Mouse (Mus musculus) embryonic facial prominence, embryonic 14.5 days (tissue): ENCODE measurements around the gene Dnajb14. TPM values are rescaled to one million over a fixed set of nuclear protein-coding genes. Genes with fewer than 3 reads are reported as not detected.

ENCODE experiments used
- ATAC-seq: fragments of 200-750 bp; cut with Nextera tagmentation; 2 replicates; pipeline ENCODE4 v1.8.0; 2017; ENCODE audit warnings: low read depth, moderate number of reproducible peaks, moderate TSS enrichment
- DNase-seq: peaks from one replicate; pipeline ENCODE4 v3.0.0-alpha.2; 2015; ENCODE audit warnings: low spot score
- H3K27ac ChIP-seq: fragments of 300-500 bp; sonication (generic); replicated peaks from 2 replicates; pipeline ENCODE4 v1.5.1; 2014; ENCODE audit warnings: low read depth, mild to moderate bottlenecking, low read length, moderate library complexity
- H3K27me3 ChIP-seq: fragments of 300-500 bp; sonication (generic); replicated peaks from 2 replicates; pipeline ENCODE4 v1.6.1; 2014; ENCODE audit warnings: low read length; ENCODE audit not compliant: control insufficient read depth, insufficient read depth
- H3K36me3 ChIP-seq: fragments of 300-500 bp; sonication (generic); 2 replicates; pipeline ENCODE4 v1.6.1; 2014; ENCODE audit warnings: low read length, mixed read lengths; ENCODE audit not compliant: control insufficient read depth, insufficient read depth
- H3K4me1 ChIP-seq: fragments of 300-500 bp; sonication (generic); 2 replicates; pipeline ENCODE4 v1.6.1; 2014; ENCODE audit warnings: antibody characterized with exemption, low read length; ENCODE audit not compliant: control insufficient read depth, insufficient read depth
- H3K4me2 ChIP-seq: fragments of 300-500 bp; sonication (generic); 2 replicates; pipeline ENCODE4 v1.6.1; 2014; ENCODE audit warnings: low read depth, mild to moderate bottlenecking, low read length, moderate library complexity, mixed read lengths
- H3K4me3 ChIP-seq: fragments of 300-500 bp; sonication (generic); 2 replicates; pipeline ENCODE4 v1.5.1; 2014; ENCODE audit warnings: low read depth, mild to moderate bottlenecking, low read length
- H3K9ac ChIP-seq: fragments of 300-500 bp; sonication (generic); 2 replicates; pipeline ENCODE4 v1.6.1; 2014; ENCODE audit warnings: low read depth, mild to moderate bottlenecking, low read length, moderate library complexity, mixed read lengths
- H3K9me3 ChIP-seq: fragments of 300-500 bp; sonication (generic); 2 replicates; pipeline ENCODE4 v1.6.1; 2016; ENCODE audit warnings: low read length; ENCODE audit not compliant: control insufficient read depth
- WGBS: fragments of 180-500 bp; shearing (Covaris S2); extraction: QIAGEN DNeasy Blood & Tissue Kit; methylation state at CpG from one replicate; pipeline ENCODE4 v1.1.7; 2014; 5-methylcytosine and 5-hydroxymethylcytosine counted together
- polyA plus RNA-seq: library from polyadenylated mRNA; unstranded; fragments of >200 nt; fragmentation: Nextera tagmentation; extraction: Ambion mirVana; gene quantifications from 2 replicates; pipeline ENCODE4 v1.2.1, GENCODE M21; 2014

Dnajb14 gene
- polyA plus RNA-seq, 1 experiment from 2014 or later = 13.5 TPM

DNA sequence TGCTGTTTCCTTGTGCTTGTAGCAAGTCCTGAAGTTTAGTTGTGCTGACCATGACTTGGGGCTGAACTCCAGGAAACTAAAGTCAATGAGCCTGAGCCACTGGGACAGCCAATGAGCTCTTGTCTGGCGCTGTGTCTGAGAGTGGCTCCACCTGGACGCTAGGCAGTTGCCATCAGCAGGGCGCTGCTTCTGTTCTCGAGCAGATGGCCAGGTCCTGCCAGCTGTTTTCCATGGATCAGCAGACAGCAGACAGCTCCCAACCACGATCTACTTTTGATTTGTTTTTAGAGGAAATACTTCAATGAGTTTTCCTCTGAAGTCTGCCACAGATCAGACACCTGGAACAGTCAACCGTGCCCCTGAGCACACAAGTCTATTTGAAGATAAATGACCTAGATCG is 65.3 kb downstream of the Dnajb14 start:
- H3K27me3 ChIP-seq = no peaks in the 10 kb centered on the region
- no peaks in the 10 kb centered on the region for H3K4me1 ChIP-seq
- no peak overlapping the region for H3K27ac ChIP-seq
- H3K4me2 ChIP-seq = no peak overlapping the region
- H3K36me3 ChIP-seq = peaks cover 38% of the 10 kb centered on the region
- no peak overlapping the region for H3K4me3 ChIP-seq
- no peak overlapping the region for H3K9ac ChIP-seq
- 64% methylated on average over 7 of the region's 7 CpGs for WGBS
- DNase-seq (no peak), ATAC-seq (no peak)
- no peaks in the 10 kb centered on the region for H3K9me3 ChIP-seq

DNA sequence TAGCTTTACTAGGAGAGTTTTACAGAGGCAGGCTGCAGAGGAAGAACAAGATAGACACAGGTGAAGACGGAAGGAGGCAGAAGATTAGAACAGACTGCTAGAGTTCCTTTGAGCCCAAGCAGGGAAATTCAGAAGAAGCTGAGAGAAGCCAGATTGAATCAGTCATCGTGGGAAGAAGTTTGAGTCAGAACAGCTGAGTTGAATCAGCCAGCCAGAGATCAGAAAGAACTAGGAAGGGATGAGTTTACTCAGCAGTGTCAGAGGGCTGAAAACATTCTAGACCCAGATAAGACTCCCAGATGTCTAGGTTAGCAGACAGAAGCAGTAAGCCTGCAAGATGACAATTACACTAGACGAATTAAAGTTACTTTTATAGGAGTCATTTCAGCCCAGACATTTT is 66.5 kb downstream of the Dnajb14 start:
- 64% methylated on average over 3 of the region's 3 CpGs for WGBS
- no peak overlapping the region for H3K4me3 ChIP-seq
- no peaks in the 10 kb centered on the region for H3K9me3 ChIP-seq
- H3K36me3 ChIP-seq = peaks cover 28% of the 10 kb centered on the region; the same call in 1 of the 2 replicates
- H3K9ac ChIP-seq = no peak overlapping the region
- H3K4me1 ChIP-seq = no peaks in the 10 kb centered on the region
- ATAC-seq (no peak), DNase-seq (no peak)
- no peak overlapping the region for H3K4me2 ChIP-seq
- no peaks in the 10 kb centered on the region for H3K27me3 ChIP-seq
- no peak overlapping the region for H3K27ac ChIP-seq

DNA sequence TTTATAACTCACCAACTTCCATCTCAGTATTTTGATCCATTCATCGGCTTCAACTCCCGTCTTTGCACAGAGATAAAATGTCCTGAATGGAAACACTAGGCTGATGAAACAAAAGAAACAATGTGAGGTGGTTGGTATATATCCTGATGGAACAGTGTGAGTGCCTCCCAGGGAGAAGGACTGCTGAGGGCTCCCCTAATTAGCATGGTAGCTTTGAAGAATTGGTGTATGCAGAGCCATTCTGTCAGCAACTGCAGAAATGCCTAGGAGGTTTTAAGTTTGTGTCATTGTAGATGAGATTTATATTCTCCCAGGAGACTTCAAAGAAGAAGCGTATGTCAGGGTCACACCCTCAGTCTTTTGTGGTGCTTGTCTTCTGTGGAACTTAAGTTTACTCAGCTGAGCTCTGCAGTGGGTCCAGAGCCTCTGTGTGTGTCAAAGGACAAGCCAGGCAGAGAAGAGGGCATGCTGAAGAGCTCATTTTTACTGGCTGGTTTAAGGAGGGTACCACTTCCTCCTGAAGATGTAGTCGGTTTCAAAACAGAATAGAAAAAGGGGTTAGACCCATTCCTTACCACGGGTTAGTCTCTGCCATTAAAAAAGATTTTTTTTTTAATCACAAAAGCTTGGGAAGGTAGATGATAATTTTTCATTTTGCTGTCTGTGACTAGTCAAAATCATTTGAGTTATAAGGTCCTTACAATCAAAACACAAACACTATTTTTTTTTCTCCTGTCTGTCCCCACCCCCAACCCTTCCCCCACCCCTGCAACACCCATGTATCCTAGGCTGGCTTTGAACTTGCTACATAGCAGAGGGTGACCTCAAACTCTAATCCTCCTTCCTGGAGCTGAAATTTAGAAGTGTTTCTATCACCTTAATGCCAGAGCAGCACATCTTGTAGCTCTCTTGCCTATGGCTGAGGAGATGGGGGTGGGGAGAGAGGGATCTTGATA is 68.4 kb downstream of the Dnajb14 start:
- 0 out of 2 replicates have a peak, but pooled peaks cover 13% of the 10 kb centered on the region for H3K36me3 ChIP-seq
- 63% methylated on average over 5 of the region's 5 CpGs for WGBS
- no peaks in the 10 kb centered on the region for H3K9me3 ChIP-seq
- no peak overlapping the region for H3K4me2 ChIP-seq
- ATAC-seq (no peak), DNase-seq (no peak)
- no peaks in the 10 kb centered on the region for H3K27me3 ChIP-seq
- no peak overlapping the region for H3K9ac ChIP-seq
- H3K4me3 ChIP-seq = no peak overlapping the region
- no peak overlapping the region for H3K27ac ChIP-seq
- no peaks in the 10 kb centered on the region for H3K4me1 ChIP-seq

DNA sequence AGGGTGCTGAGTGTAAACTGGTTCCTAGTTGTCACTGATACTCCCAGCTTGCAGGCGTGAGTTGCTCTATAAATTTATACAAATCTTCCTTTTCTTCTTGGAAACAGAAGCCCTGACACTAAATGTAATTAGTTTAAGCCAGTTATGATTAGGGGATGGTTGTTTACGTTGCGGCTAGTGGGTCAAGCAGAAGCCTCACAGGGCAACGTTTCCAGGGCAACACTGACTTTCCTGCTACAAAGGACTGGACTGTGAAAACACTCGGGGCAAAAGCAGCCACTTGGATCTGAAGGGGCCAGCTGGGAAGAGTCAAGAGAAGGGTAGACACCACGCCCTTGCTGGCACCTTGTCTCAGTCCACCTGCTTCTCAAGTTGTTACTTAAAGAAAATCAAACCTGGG is 69.1 kb downstream of the Dnajb14 start:
- no peak overlapping the region for H3K9ac ChIP-seq
- no peak overlapping the region for H3K27ac ChIP-seq
- no peaks in the 10 kb centered on the region for H3K27me3 ChIP-seq
- DNase-seq (no peak), ATAC-seq (no peak)
- H3K36me3 ChIP-seq = 0 out of 2 replicates have a peak, but pooled peaks cover 9% of the 10 kb centered on the region
- H3K4me1 ChIP-seq = no peaks in the 10 kb centered on the region
- no peak overlapping the region for H3K4me3 ChIP-seq
- H3K4me2 ChIP-seq = no peak overlapping the region
- WGBS = 38% methylated on average over 6 of the region's 6 CpGs
- H3K9me3 ChIP-seq = no peaks in the 10 kb centered on the region

DNA sequence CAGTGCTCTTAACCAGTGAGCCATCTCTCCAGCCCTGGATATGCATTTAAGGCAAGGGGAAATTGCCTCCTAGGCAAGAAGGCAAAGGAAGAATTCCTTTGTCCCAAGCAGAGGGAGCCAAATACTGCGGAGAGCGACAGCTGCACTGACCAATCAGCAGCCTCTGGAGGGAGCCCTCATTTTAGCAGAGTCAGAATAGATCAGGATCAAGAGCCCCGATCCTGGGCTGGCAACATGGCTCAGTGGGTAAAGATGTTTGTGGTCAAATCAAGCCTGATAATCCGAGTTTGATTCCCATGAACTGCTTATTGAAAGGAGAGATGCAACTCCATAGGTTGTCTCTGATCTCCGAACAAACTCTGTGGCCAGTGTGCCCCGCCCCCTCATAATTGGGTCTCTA is 71.1 kb downstream of the Dnajb14 start:
- H3K4me1 ChIP-seq = no peaks in the 10 kb centered on the region
- WGBS = 44% methylated on average over 6 of the region's 6 CpGs
- H3K9ac ChIP-seq = no peak overlapping the region
- no peaks in the 10 kb centered on the region for H3K9me3 ChIP-seq
- H3K4me2 ChIP-seq = peak overlapping the region; percentile 42
- H3K36me3 ChIP-seq = 0 out of 2 replicates have a peak, but pooled peaks cover under 1% of the 10 kb centered on the region
- ATAC-seq (peak; percentile 83), DNase-seq (peak; percentile 82)
- H3K4me3 ChIP-seq = peak overlapping the region; percentile 12; the same call in 1 of the 2 replicates
- H3K27ac ChIP-seq = no peak overlapping the region
- H3K27me3 ChIP-seq = no peaks in the 10 kb centered on the region

DNA sequence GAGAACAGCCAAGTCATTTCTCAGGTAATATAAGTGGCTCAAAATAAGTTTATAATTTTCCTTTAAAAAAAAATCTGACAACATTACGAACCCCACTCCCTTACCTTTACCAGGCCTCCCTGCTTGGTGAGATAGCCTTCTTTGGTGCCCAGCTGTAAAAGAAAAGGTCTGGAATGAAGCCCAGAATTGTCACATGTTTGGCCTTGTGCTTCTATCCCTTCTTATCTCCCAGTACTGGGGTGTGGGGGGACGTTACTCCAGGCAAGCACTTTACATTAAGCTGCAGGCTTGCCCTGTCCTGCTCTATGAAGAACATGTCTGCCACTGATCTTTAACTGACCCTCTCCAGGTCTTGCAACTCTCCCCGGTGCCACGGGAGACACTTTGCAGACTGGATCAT is 73.3 kb downstream of the Dnajb14 start:
- peak; percentile 16 for DNase-seq
- no peaks in the 10 kb centered on the region for H3K4me1 ChIP-seq

DNA sequence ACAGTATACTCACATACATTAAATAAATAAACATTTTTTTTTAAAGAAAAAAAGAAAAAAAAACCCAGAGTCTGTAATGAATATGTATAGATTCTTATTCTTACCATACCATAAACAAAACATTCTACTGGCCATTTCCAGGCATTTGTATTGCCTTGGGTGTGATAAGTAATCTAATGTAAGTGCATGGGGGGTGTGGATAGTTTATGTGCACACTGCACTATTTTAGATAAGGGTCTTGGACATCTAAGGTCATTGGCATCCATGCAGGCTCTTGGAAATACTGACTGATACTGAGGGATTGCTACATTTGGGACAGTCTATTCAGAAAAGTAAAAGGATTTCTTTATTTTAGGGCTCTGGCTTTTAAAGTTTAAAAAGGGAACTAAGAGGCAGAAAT is 74.1 kb downstream of the Dnajb14 start:
- ATAC-seq (no peak), DNase-seq (no peak)
- Histone ChIP-seq H3K4me2 (no peak overlapping the region), H3K9me3 (no peaks in the 10 kb centered on the region), H3K4me1 (no peaks in the 10 kb centered on the region), H3K9ac (no peak overlapping the region), H3K4me3 (no peak overlapping the region), H3K36me3 (no peaks in the 10 kb centered on the region), H3K27ac (no peak overlapping the region), H3K27me3 (no peaks in the 10 kb centered on the region)

More for the DNA sequence above, 73.3 kb downstream of the Dnajb14 start:
- 65% methylated on average over 4 of the region's 4 CpGs for WGBS
- Histone ChIP-seq H3K9ac (no peak overlapping the region), H3K27ac (no peak overlapping the region), H3K4me2 (no peak overlapping the region), H3K4me3 (no peak overlapping the region), H3K27me3 (no peaks in the 10 kb centered on the region), H3K36me3 (no peaks in the 10 kb centered on the region), H3K9me3 (no peaks in the 10 kb centered on the region)
- ATAC-seq = no peak

DNA sequence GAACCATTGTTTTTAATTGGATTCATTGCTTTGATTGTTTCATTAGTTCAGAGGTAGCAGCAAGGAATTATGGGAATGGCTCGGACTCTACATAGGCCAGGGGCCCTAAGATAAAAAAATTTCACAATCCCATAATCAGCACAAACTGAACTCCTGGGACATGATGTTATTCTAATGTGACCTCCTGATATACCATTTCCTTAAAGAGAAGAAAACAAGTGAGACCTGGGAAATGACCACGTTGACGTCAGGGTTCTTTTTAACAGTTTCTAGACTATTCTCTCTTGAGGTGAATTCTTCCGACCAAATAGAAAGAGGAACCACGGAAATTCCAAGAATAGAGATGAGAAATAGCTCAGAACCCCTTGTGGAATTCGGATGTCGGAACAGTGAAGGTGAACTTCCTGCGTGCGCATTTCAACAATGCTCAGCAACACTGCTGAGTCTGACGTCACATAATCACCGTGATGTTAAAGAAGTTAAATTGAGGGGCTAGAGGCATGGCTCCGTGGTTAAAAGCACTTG is 74.7 kb downstream of the Dnajb14 start:
- H3K27me3 ChIP-seq = no peaks in the 10 kb centered on the region
- H3K9ac ChIP-seq = no peak overlapping the region
- ATAC-seq = no peak

More for the DNA sequence above, 74.7 kb downstream of the Dnajb14 start:
- Histone ChIP-seq H3K9me3 (no peaks in the 10 kb centered on the region), H3K27ac (no peak overlapping the region), H3K4me3 (no peak overlapping the region), H3K4me2 (no peak overlapping the region), H3K4me1 (no peaks in the 10 kb centered on the region), H3K36me3 (no peaks in the 10 kb centered on the region)
- DNase-seq = no peak
- WGBS = 83% methylated on average over 12 of the region's 12 CpGs
